Mouse (Mus musculus) liver, postnatal 0 days (tissue): ENCODE results near the gene Gda. TPM values are rescaled to one million over a fixed set of nuclear protein-coding genes. Genes with fewer than 3 reads are reported as not detected.

Experiments
- ATAC-seq: fragments of 200-750 bp; cut with Nextera tagmentation; 2 replicates; pipeline ENCODE4 v1.8.0; 2017; ENCODE audit warnings: mild to moderate bottlenecking, moderate library complexity
- DNase-seq: peaks from one replicate; pipeline ENCODE4 v3.0.0-alpha.2; 2016
- H3K27ac ChIP-seq: fragments of 300-500 bp; sonication (generic); 2 replicates; pipeline ENCODE4 v1.5.1; 2014; ENCODE audit warnings: antibody characterized with exemption, moderate library complexity, mild to moderate bottlenecking, low read depth
- H3K27me3 ChIP-seq: fragments of 300-500 bp; sonication (generic); 2 replicates; pipeline ENCODE4 v1.6.1; 2014; ENCODE audit warnings: low read length, control low read depth, mixed read lengths; ENCODE audit not compliant: insufficient read depth
- H3K36me3 ChIP-seq: fragments of 300-500 bp; sonication (generic); replicated peaks from 2 replicates; pipeline ENCODE4 v1.6.1; 2014; ENCODE audit warnings: mild to moderate bottlenecking, control low read depth, low read length, moderate library complexity, mixed read lengths; ENCODE audit not compliant: insufficient read depth
- H3K4me1 ChIP-seq: fragments of 300-500 bp; sonication (generic); 2 replicates; pipeline ENCODE4 v1.6.1; 2014; ENCODE audit warnings: antibody characterized with exemption, mild to moderate bottlenecking, control low read depth; ENCODE audit not compliant: insufficient read depth
- H3K4me2 ChIP-seq: fragments of 300-500 bp; sonication (generic); 2 replicates; pipeline ENCODE4 v1.6.1; 2014; ENCODE audit warnings: low read depth, mild to moderate bottlenecking, low read length, moderate library complexity, mixed read lengths
- H3K4me3 ChIP-seq: fragments of 300-500 bp; sonication (generic); 2 replicates; pipeline ENCODE4 v1.5.1; 2014; ENCODE audit warnings: low read depth, low read length
- H3K9ac ChIP-seq: fragments of 300-500 bp; sonication (generic); replicated peaks from 2 replicates; pipeline ENCODE4 v1.6.1; 2014; ENCODE audit warnings: mild to moderate bottlenecking, moderate library complexity
- H3K9me3 ChIP-seq: fragments of 300-500 bp; sonication (generic); 2 replicates; pipeline ENCODE4 v1.6.1; 2016; ENCODE audit warnings: mild to moderate bottlenecking, control low read depth, low read length, mixed read lengths
- CTCF ChIP-seq: sonication (generic); IDR thresholded peaks from 2 replicates; pipeline ENCODE4 v1.5.1; 2016; ENCODE audit warnings: antibody characterized with exemption, low read depth
- EP300 ChIP-seq: IDR thresholded peaks from 2 replicates; pipeline ENCODE4 v1.6.1; 2016; ENCODE audit warnings: antibody characterized with exemption, low read depth, mild to moderate bottlenecking
- WGBS: fragments of 180-500 bp; shearing (Covaris S2); extraction: QIAGEN DNeasy Blood & Tissue Kit; methylation state at CpG from one replicate; pipeline ENCODE4 v1.1.7; 2014; ENCODE audit not compliant: insufficient replicate concordance; 5-methylcytosine and 5-hydroxymethylcytosine counted together
- polyA plus RNA-seq: library from polyadenylated mRNA; unstranded; fragments of >200 nt; fragmentation: Nextera tagmentation; extraction: Ambion mirVana; gene quantifications from 2 replicates; pipeline ENCODE4 v1.2.1, GENCODE M21; 2015

Gene Gda
- polyA plus RNA-seq, 1 experiment from 2014 or later: 2.0 TPM

DNA sequence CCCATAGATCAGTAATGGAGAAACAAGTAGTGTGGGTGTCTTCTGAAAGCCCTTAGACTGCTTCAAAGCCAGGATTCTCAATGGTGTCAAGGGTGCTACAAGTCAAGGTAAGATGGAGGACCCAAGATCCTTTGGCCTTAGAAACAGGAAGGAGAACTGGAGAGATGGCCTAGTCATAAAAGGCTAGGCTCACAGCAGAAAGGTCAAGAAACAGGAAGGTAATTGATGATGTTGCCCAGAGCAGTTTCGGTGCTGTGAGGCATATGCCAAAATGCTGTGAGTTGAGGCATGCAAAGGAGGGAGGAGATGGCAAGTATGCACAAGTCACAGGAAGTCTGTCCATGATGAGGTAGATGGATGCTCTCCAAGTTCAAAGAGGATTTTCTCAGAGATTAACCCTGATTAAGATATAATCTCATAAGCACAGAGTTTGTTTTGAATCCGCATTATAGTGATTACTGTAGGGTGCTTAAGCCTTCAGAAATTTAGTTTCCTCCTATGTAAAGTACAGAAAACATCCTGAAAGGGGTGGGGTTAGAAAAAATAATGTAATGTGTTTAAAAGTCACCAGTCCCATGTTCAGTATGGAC lies 26.2 kb upstream of the Gda start:
- no peak for DNase-seq
- Histone ChIP-seq H3K4me2 (no peak overlapping the region), H3K9me3 (no peaks in the 10 kb centered on the region), H3K27me3 (no peaks in the 10 kb centered on the region), H3K4me1 (peaks cover under 1% of the 10 kb centered on the region; the same call in 1 of the 2 replicates), H3K4me3 (no peak overlapping the region), H3K9ac (no peak overlapping the region), H3K27ac (no peak overlapping the region), H3K36me3 (no peaks in the 10 kb centered on the region)
- ATAC-seq: no peak
- TF ChIP-seq CTCF (no peak), EP300 (no peak)
- whole genome bisulfite sequencing: 77% methylated on average over 2 of the region's 2 CpGs

- ATAC-seq: no peak
- TF ChIP-seq CTCF (no peak), EP300 (no peak)
- 52% methylated on average over 4 of the region's 4 CpGs for WGBS
These were observed 22.6 kb upstream of the Gda start for GRCm38 (mm10) chr19:21495817-21496216.

GRCm38 (mm10) chr19:21493807-21494521 lies 20.7 kb upstream of the Gda start:
- 68% methylated on average over 10 of the region's 10 CpGs for WGBS
- H3K36me3 ChIP-seq: no peaks in the 10 kb centered on the region
- H3K9ac ChIP-seq: no peak overlapping the region
- H3K4me2 ChIP-seq: no peak overlapping the region
- no peak for ATAC-seq
- H3K4me1 ChIP-seq: no peaks in the 10 kb centered on the region
- no peaks in the 10 kb centered on the region for H3K27me3 ChIP-seq
- H3K9me3 ChIP-seq: no peaks in the 10 kb centered on the region
- DNase-seq: no peak
- H3K4me3 ChIP-seq: no peak overlapping the region
- TF ChIP-seq EP300 (no peak), CTCF (no peak)
- no peak overlapping the region for H3K27ac ChIP-seq

More at GRCm38 (mm10) chr19:21495817-21496216, 22.6 kb upstream of the Gda start:
- Histone ChIP-seq H3K27ac (no peak overlapping the region), H3K36me3 (no peaks in the 10 kb centered on the region), H3K9ac (no peak overlapping the region), H3K4me2 (no peak overlapping the region), H3K9me3 (no peaks in the 10 kb centered on the region), H3K4me1 (no peaks in the 10 kb centered on the region), H3K4me3 (no peak overlapping the region), H3K27me3 (no peaks in the 10 kb centered on the region)
- DNase-seq: no peak

GRCm38 (mm10) chr19:21491391-21491790 lies 18.1 kb upstream of the Gda start:
- ATAC-seq: no peak

DNA sequence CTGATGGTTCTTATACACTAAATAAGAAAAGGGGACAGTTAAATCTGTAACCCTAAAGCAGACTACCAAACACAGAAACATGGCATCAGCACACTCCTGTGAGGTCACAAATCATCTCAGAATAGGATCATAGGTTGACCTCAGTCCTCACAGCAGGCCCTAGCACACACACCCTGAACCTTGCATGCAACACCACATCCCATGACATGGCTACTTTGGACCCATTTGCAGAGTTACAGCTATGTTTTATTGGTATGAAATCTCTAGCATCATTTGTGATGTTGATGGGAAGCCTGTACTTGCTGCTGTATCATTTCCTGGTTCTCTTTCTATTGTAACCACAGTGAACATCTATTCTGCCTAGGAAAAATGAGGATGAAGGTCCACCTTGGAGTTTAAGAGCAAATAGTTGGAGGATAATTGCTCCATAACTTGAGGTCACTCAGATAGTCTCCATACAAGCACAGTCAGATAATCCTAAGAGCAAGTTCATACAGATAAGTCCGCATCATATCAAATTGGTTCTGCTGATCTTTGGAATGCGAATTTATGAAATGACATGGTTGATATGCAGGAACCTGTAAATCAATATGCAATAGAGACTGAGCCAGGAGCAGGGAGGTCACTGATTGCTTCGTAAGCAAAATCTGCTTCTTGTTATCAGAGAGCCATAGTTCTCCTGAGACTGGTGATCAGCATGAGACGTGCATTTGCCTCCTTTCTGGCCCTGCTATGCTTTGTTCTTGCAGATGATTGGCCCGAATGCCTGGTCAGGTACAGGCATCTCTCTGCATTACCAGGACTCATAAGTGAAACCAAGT lies 14.1 kb upstream of the Gda start:
- Histone ChIP-seq H3K4me3 (no peak overlapping the region), H3K4me1 (no peaks in the 10 kb centered on the region), H3K27me3 (no peaks in the 10 kb centered on the region), H3K9ac (no peak overlapping the region), H3K36me3 (no peaks in the 10 kb centered on the region), H3K4me2 (no peak overlapping the region), H3K9me3 (no peaks in the 10 kb centered on the region), H3K27ac (no peak overlapping the region)
- TF ChIP-seq EP300 (no peak), CTCF (no peak)
- WGBS: 68% methylated on average over 5 of the region's 5 CpGs
- no peak for DNase-seq
- no peak for ATAC-seq

More at GRCm38 (mm10) chr19:21491391-21491790, 18.1 kb upstream of the Gda start:
- no peak overlapping the region for H3K9ac ChIP-seq
- H3K27me3 ChIP-seq: no peaks in the 10 kb centered on the region
- H3K4me2 ChIP-seq: no peak overlapping the region
- H3K27ac ChIP-seq: no peak overlapping the region
- H3K36me3 ChIP-seq: no peaks in the 10 kb centered on the region
- no peaks in the 10 kb centered on the region for H3K4me1 ChIP-seq
- DNase-seq: no peak
- H3K9me3 ChIP-seq: no peaks in the 10 kb centered on the region
- TF ChIP-seq CTCF (no peak), EP300 (no peak)
- H3K4me3 ChIP-seq: no peak overlapping the region

- DNase-seq (no peak), ATAC-seq (no peak)
- Histone ChIP-seq H3K4me3 (no peak overlapping the region), H3K4me2 (no peak overlapping the region), H3K9ac (no peak overlapping the region), H3K9me3 (no peaks in the 10 kb centered on the region), H3K36me3 (no peaks in the 10 kb centered on the region), H3K27me3 (no peaks in the 10 kb centered on the region), H3K4me1 (no peaks in the 10 kb centered on the region), H3K27ac (no peak overlapping the region)
- WGBS: 67% methylated on average over 2 of the region's 2 CpGs
- TF ChIP-seq CTCF: no peak
- no peak for TF ChIP-seq EP300
These were observed 8.9 kb upstream of the Gda start for GRCm38 (mm10) chr19:21482096-21482495.
